Mouse (Mus musculus) C2C12 (cell line): Measurements from ENCODE around the gene Gm3667.
"Not testable (repeated sequence)": the region's sequence is repeated elsewhere in the genome, so short reads cannot be mapped to it uniquely, and the experiment has no call there.

Experiments
- CTCF ChIP-seq: IDR thresholded peaks from one replicate; pipeline ENCODE4 v1.5.1; 2011; ENCODE audit not compliant: control insufficient read depth, insufficient read depth, insufficient read length
- MAX ChIP-seq: IDR thresholded peaks from one replicate; pipeline ENCODE4 v1.6.1; 2011; ENCODE audit warnings: mild to moderate bottlenecking, control low read depth

DNA sequence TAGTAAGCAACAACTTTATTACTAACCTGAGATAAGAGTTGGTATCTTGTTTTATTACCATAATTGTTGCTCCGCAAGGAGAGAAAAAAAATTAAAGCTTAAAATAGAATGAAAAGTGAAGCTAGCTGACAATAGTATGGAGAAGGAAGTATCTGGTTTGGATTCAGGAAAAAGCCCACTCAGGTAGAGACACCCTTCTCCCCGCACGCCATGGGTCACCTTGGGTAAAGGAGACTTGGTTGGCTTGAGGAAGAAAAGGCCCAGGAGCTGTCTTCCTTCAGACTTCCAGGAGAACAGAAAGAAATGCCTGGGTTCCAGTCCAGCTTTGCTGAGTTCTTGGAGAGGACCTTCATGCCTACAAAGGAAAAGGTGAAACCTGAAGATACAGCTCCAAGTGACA is 66.5 kb downstream of the Gm3667 start:
- TF ChIP-seq CTCF, MAX: not testable (repeated sequence)
